Mouse (Mus musculus): Measurements from ENCODE around the gene Tas2r114.

Tas2r114 gene

DNA sequence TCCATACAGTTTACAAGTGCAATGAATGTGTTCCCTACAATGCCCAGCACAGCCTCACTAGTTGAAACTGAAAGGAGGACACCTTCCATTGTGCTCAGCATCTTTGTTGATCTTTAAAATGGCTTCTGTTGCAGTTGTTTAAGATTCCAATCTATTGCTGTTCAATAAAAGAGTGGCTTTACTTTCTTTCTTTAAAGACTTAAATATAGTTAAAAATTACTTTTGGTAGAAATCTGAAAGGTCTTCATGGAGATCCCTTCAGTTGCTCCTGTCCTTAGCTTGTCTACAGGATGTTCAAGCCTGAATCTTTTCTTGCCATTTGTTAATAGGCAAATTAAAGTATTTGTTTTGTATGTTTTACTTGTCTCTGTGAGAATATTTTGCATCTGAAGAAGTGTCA, at the start of gene Tas2r114:
Gene Tas2r114 (minus strand): TSS at position 101 of the 400 bp plus-strand sequence.
- DNase-seq (ENCODE audit: low spot score in 2 of 2) = no peak

DNA sequence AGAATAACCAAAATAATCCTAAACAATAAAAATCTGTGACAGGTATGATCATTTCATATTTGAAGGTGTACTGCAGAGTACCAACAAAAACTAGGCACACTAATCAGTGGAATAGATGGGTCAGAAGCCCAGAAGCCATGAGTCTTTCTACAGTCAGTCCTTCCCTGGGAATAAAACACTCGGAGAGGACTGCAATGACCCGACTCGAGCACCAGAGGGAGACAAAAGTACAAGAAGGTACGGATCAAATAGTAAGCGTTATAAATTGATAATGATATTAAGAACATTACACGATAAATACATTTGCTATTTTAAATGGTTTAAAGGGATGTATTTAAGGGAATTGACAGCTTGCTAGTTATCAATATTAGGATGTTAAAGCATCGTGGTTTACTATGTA, 22.9 kb upstream of the Tas2r114 start:
- DNase-seq (ENCODE audit: low spot score in 2 of 2) = no peak

GRCm38 (mm10) chr6:131687395-131687794, 2.5 kb downstream of the Tas2r114 start, which contains the start of gene Tas2r105:
Gene Tas2r105, minus strand, starts transcription at chr6:131687495.
- DNase-seq (ENCODE audit: low spot score in 2 of 2) = no peak

DNA sequence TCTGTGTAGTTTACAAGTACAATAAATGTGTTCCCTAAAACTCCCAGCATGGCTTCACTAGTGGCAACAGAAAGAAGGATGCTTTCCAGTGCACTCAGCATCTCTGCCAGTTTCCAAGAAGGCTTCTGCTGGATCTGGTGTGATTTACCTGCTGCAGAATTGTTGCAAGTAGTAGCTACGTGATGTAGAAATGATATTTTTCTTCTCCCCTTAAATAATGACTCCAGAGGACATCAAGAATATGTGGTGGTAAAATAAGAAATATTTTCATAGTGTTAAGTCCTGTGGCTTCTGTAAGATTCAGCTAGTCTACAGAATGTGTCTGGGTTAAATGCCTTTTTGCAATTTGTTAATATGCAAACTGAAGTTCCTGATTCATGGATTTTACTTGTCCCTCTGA, 4.2 kb downstream of the Tas2r114 start, which contains the start of gene Tas2r104:
Gene Tas2r104 (minus strand): TSS at position 101 of the 400 bp plus-strand sequence.
- DNase-seq (ENCODE audit: low spot score in 2 of 2) = no peak

- no peak for DNase-seq (ENCODE audit: low spot score in 2 of 2)
These were observed 11.1 kb downstream of the Tas2r114 start, which contains the start of gene Tas2r106 for GRCm38 (mm10) chr6:131678786-131679185. Gene Tas2r106, minus strand, starts transcription at chr6:131678886.

DNA sequence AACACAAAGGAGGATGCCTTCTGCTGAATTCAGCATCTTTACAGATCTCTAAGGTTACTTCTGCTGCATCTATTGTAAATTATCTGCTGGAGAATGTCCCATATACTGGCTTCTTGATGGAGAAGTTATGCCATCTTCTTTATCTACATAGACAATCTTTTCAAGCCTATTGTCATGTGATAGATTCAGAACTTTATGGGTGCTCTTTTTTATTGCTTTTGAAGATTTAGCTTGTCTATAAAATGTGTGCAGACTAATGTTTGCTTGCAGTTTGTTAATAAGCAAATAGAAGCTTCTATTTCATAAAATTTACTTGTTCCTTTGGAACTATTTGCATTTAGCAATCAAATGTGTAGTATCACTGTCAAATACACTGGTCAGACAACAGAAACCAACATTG, 29.8 kb downstream of the Tas2r114 start, which contains the start of gene Tas2r107:
Gene Tas2r107 (minus strand): TSS at position 101 of the 400 bp plus-strand sequence.
- DNase-seq (ENCODE audit: low spot score in 2 of 2) = no peak

Measured in urinary bladder, postnatal 36 days (tissue).